Mouse (Mus musculus): ENCODE results near the gene Gm29609. TPM values are rescaled to one million over a fixed set of nuclear protein-coding genes. Genes with fewer than 3 reads are reported as not detected.
A peak's percentile ranks its signal among the peaks of the same experiment; 100 is the strongest.

Gm29609 gene
- polyA plus RNA-seq, 1 experiment from 2014 or later = 0.71 TPM

DNA sequence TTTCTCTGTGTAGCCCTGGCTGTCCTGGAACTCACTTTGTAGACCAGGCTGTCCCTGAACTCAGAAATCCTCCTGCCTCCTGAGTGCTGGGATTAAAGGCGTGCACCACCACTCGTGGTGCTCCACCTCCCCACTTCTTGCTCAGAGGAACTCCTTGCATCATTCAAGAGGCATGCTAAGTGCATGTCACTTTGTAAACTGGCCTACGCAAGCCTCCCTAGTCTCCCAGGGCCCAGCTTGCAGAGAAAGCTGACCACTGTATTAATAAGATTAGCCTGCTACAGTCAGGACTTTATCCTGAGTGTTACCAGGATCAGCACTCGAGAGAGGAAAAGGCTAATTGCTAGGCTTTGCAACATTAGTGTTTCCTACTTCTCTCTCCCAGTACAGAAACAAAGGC, 11.1 kb downstream of the Gm29609 start:
- no peak for ATAC-seq (ENCODE audit: low read depth)
- H3K4me1 ChIP-seq (replicated peaks) = no peaks in the 10 kb centered on the region
- H3K36me3 ChIP-seq = peaks cover 96% of the 10 kb centered on the region
- no peaks in the 10 kb centered on the region for H3K9me3 ChIP-seq
- H3K27ac ChIP-seq (replicated peaks) = no peak overlapping the region
- H3K9ac ChIP-seq = no peak overlapping the region
- H3K4me2 ChIP-seq = no peak overlapping the region
- H3K27me3 ChIP-seq = no peaks in the 10 kb centered on the region
- 92% methylated on average over 4 of the region's 4 CpGs for WGBS
- H3K4me3 ChIP-seq = no peak overlapping the region

DNA sequence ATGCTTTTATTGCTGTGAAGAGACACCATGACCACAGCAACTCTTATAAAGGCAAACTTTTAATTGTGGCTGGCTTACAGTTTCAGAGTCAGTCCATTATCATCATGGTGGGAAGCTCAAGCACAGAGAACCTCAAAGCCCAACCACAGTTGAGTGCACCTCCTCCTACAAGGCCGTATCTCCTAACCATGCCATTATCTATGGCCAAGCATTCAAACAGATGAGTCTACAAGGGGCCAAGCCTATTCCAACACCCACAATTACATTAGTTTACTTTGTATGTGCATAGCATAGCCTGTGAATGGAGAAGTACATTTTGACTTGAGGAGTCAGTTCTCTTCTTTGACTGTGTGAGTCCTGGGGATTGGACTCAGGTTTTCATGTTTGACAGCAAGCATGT, 14.8 kb downstream of the Gm29609 start:
- 95% methylated on average over 1 of the region's 1 CpGs for WGBS
- Histone ChIP-seq H3K4me3 (no peak overlapping the region), H3K4me1 (replicated peaks) (no peaks in the 10 kb centered on the region), H3K27me3 (no peaks in the 10 kb centered on the region), H3K9ac (no peak overlapping the region), H3K9me3 (no peaks in the 10 kb centered on the region), H3K36me3 (peaks cover 97% of the 10 kb centered on the region), H3K4me2 (no peak overlapping the region), H3K27ac (replicated peaks) (no peak overlapping the region)
- no peak for ATAC-seq (ENCODE audit: low read depth)

DNA sequence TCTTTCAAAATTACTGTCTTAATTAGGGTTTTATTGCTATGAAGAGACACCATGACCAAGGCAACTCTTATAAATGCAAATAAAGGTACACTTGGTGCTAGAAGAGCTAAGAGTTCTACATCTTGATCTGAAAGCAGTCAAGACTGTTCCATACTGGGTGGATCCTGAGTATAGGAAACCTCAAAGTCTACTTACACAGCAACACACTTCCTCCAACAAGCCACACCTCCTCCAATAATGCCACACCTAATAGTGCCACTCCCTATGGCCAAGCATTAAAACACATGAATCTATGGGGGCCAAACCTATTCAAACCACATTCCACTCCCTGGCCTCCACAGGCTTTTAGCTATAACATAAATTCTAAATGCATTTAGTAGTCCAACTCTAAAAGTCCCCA, 17.2 kb downstream of the Gm29609 start:
- H3K36me3 ChIP-seq = peaks cover 97% of the 10 kb centered on the region
- H3K9ac ChIP-seq = no peak overlapping the region
- no peak for ATAC-seq (ENCODE audit: low read depth)

DNA sequence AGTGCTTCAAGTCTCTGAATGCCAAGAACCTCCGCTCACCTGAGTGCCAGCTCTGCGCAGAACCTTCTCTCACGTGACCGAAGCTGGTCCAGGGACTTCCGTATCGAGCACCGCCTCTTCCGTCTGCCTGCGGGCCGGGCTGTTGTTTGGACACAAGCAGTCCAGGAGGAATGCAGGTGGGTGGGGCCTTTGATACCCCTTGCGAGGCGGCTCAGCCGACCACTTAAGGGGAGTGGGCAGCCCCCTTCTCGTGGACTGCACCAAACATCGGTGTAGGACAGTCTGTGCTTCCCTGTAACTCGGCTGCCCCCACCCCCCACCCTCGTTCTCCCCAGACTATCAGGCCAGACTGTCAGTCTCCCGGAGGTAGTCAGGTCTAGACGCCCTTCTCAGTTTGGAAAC, 25.6 kb downstream of the Gm29609 start, which contains the start of gene Mpv17:
TSS of gene Mpv17 (minus strand) at position 100 of the 402 bp plus-strand sequence.
- peak within 1 kb of the TSS; percentile 75 for H3K27ac ChIP-seq (replicated peaks)
- peak within 1 kb of the TSS; percentile 67 for H3K4me3 ChIP-seq
- H3K4me2 ChIP-seq = peak within 1 kb of the TSS; percentile 86
- H3K36me3 ChIP-seq = peaks cover 35% of the 10 kb centered on the region
- peaks cover 18% of the 10 kb centered on the region for H3K4me1 ChIP-seq (replicated peaks)
- under 1% methylated on average over 19 of the region's 19 CpGs for WGBS
- H3K27me3 ChIP-seq = no peaks in the 10 kb centered on the region
- ATAC-seq (ENCODE audit: low read depth) = peak; percentile 97
- H3K9me3 ChIP-seq = no peaks in the 10 kb centered on the region
- peak within 1 kb of the TSS; percentile 83 for H3K9ac ChIP-seq

More for the DNA sequence above, 17.2 kb downstream of the Gm29609 start:
- H3K9me3 ChIP-seq = no peaks in the 10 kb centered on the region
- no peak overlapping the region for H3K4me2 ChIP-seq
- H3K4me3 ChIP-seq = no peak overlapping the region
- H3K27ac ChIP-seq (replicated peaks) = no peak overlapping the region
- H3K27me3 ChIP-seq = no peaks in the 10 kb centered on the region
- no peaks in the 10 kb centered on the region for H3K4me1 ChIP-seq (replicated peaks)

DNA sequence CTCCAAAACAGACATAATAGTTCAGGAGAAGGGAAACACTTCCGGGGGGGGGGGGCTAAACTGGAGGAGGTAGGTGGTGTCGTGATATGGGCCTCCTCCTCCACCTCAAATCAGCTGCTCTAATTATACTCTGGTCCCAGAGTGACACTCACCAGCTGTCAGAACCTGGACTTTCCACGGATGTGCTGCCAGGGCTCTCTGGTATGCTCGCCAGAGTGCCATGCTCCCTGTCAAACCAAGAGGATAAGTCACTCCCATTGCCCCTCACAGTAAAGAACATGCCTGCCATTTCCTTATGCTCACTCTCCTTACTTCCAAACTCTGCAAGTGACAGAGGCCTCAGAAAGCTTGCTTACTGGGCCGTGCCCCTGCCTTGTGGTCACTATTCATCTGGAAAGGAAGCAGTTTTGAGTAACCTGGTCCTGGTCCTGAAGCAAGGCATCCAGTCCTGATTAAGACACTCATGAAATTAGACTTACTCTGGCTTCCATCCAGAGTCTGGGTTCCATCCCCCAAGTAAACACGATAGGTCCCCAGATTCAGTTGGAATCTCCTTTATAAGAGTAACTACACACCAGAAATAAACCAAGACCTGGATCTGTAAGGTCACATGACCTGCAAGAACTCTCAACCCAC, 26.1 kb downstream of the Gm29609 start:
- peak; percentile 30; the same call in 1 of the 2 replicates for ATAC-seq (ENCODE audit: low read depth)
- WGBS = 36% methylated on average over 6 of the region's 6 CpGs

DNA sequence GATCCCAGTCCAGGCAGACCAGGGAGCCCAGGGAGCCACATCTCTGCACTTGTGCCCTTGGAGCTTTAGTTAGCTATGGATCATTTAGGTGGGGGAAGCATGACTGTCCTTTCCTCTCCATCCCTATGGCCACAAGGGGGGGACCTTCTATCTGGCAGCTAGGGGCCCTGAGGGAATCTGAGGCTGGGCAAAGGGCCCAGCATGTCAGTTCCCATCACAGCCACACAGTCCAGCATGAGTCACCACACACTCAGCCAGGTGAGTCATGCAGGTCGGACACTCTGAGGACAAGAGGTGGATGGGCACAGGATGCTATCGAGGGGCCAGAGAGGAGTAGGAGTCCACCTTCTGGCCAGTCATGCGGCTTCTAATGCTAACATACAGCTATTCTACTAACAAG, 28.0 kb downstream of the Gm29609 start:
- H3K4me2 ChIP-seq = no peak overlapping the region
- H3K36me3 ChIP-seq = peaks cover 23% of the 10 kb centered on the region
- no peaks in the 10 kb centered on the region for H3K9me3 ChIP-seq
- WGBS = 92% methylated on average over 3 of the region's 3 CpGs
- no peak overlapping the region for H3K27ac ChIP-seq (replicated peaks)
- H3K27me3 ChIP-seq = no peaks in the 10 kb centered on the region
- H3K4me3 ChIP-seq = no peak overlapping the region
- no peak for ATAC-seq (ENCODE audit: low read depth)
- peaks cover 18% of the 10 kb centered on the region for H3K4me1 ChIP-seq (replicated peaks)
- no peak overlapping the region for H3K9ac ChIP-seq

More for the DNA sequence above, 26.1 kb downstream of the Gm29609 start:
- peak overlapping the region; percentile 83 for H3K9ac ChIP-seq
- peaks cover 30% of the 10 kb centered on the region for H3K36me3 ChIP-seq
- H3K4me2 ChIP-seq = peak overlapping the region; percentile 86
- peak overlapping the region; percentile 67 for H3K4me3 ChIP-seq
- peak overlapping the region; percentile 75; the same call in 1 of the 2 replicates for H3K27ac ChIP-seq (replicated peaks)
- H3K4me1 ChIP-seq (replicated peaks) = peaks cover 18% of the 10 kb centered on the region
- H3K9me3 ChIP-seq = no peaks in the 10 kb centered on the region
- no peaks in the 10 kb centered on the region for H3K27me3 ChIP-seq

DNA sequence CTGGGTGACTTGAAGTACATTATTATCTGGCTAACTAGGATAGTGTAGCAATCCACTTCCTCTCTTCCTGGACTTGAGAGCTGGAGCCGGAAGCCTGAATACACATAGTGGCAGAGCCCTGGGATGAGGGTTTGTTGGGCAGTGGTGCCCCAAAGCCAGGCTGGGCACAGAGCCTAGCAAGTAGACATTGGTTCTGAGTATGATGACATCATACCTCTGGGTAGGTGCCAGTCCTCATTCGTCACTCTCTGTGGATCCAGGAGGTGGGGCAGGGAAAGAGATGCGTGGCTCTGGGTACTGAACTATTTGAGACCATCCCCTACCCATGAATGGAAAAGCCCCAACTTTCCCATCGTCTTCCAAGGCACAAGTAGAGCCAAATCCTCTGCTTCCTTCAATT, 29.9 kb downstream of the Gm29609 start:
- Histone ChIP-seq H3K9me3 (no peaks in the 10 kb centered on the region), H3K27ac (replicated peaks) (no peak overlapping the region), H3K4me2 (no peak overlapping the region), H3K27me3 (no peaks in the 10 kb centered on the region), H3K9ac (no peak overlapping the region), H3K4me3 (no peak overlapping the region), H3K36me3 (peaks cover 24% of the 10 kb centered on the region), H3K4me1 (replicated peaks) (peaks cover 14% of the 10 kb centered on the region)
- WGBS = 89% methylated on average over 4 of the region's 4 CpGs
- ATAC-seq (ENCODE audit: low read depth) = no peak

DNA sequence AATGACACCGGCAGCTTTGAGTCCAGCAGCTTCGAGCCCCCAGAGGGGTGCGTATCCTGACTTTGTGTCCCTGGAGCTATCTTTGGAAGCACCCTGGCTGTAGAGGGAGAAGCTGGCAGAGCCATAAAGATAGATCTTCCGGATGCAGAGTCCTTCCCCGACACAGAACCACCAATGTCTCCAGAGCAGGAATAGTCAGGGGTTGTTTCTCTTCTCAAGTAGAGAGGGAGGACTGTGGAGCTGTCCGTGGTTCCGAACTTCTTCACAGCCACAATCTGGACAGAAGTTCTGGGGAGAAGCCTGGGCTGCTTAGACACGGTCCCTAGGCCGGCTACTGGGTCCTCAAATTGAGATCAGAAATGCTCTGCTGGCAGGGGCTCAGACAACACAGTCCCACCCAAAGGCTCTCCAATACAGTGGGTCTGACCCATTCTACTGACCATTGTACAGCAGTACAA, 40.7 kb downstream of the Gm29609 start:
- H3K36me3 ChIP-seq = peaks cover 18% of the 10 kb centered on the region
- no peak overlapping the region for H3K27ac ChIP-seq (replicated peaks)
- H3K9me3 ChIP-seq = no peaks in the 10 kb centered on the region
- peaks cover 65% of the 10 kb centered on the region for H3K27me3 ChIP-seq
- ATAC-seq (ENCODE audit: low read depth) = peak; percentile 66; the same call in 1 of the 2 replicates
- peaks cover 24% of the 10 kb centered on the region for H3K4me1 ChIP-seq (replicated peaks)
- H3K4me2 ChIP-seq = peak overlapping the region; percentile 53
- H3K9ac ChIP-seq = no peak overlapping the region
- H3K4me3 ChIP-seq = peak overlapping the region; percentile 30
- WGBS = 14% methylated on average over 9 of the region's 9 CpGs

DNA sequence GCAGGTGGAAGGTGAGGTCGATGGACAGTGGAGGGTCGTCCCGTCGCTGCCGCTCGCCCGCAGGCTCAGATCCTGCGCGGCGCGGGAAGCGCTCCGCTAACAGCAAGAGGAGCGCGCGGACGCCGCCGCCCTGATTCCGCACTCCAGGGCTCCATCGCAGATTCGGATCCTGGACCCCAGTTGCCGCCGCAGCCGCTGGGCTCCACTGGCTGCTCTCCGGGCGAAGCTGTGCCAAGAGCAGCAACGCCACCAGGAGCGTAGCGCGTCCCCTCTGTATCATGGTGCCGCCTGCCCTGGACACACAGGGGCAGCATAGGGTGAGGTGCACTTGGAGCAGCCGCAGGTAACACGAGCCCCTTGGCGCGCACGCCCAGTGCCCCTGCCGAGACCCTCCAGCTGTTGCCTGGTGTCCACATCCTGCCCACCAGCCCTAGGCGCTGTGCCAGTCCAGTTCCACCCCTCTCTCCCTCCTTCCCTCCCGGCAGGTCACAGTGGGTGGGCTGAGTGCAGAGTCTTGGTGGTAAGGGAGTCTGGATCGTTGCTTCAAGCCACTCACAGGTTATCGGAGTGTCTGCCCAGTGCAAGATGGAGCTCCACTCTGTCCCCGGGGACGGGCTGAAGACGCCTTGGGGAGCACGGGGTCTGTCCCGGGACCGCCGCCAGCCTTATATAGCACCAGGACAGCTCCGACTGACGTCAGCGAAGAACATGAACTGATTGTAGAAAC, 41.3 kb downstream of the Gm29609 start, which contains the start of gene Ucn:
TSS of gene Ucn (minus strand) at position 589 of the 727 bp plus-strand sequence.
- Histone ChIP-seq H3K4me2 (peak within 1 kb of the TSS; percentile 53), H3K27ac (replicated peaks) (no peak within 1 kb of the TSS), H3K4me3 (peak within 1 kb of the TSS; percentile 30), H3K9ac (peak within 1 kb of the TSS; percentile 41; the same call in 1 of the 2 replicates), H3K9me3 (no peaks in the 10 kb centered on the region), H3K36me3 (peaks cover 14% of the 10 kb centered on the region), H3K4me1 (replicated peaks) (peaks cover 24% of the 10 kb centered on the region), H3K27me3 (peaks cover 71% of the 10 kb centered on the region)
- 1% methylated on average over 52 of the region's 52 CpGs for WGBS
- no peak for ATAC-seq (ENCODE audit: low read depth)

DNA sequence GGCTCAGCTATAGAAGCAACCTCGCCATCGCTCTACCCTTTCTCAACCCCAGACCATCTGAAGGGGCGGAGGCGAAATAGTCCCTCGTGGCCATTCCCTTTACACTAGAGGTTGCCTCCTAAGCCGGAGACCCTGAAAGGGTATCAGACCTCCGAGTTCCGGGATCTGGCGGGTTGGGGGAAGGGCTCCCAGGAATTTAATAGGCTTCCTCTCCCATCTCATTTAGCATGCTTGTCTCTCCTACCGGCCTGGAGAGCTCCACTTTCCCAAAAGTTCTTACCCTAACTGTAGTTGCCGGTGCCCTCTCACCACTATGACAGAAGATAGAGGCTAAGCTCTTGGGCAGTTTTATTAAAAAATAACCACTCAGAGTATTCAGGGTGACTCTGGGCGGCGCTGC, 42.1 kb downstream of the Gm29609 start:
- no peak overlapping the region for H3K27ac ChIP-seq (replicated peaks)
- ATAC-seq (ENCODE audit: low read depth) = no peak
- H3K9me3 ChIP-seq = no peaks in the 10 kb centered on the region
- peaks cover 24% of the 10 kb centered on the region for H3K4me1 ChIP-seq (replicated peaks)
- 1% methylated on average over 13 of the region's 13 CpGs for WGBS
- peaks cover 75% of the 10 kb centered on the region for H3K27me3 ChIP-seq
- H3K36me3 ChIP-seq = peaks cover 11% of the 10 kb centered on the region
- peak overlapping the region; percentile 30 for H3K4me3 ChIP-seq
- H3K9ac ChIP-seq = 0 out of 2 replicates have a peak overlapping the region, but pooled peaks have one; percentile 41
- peak overlapping the region; percentile 53 for H3K4me2 ChIP-seq

DNA sequence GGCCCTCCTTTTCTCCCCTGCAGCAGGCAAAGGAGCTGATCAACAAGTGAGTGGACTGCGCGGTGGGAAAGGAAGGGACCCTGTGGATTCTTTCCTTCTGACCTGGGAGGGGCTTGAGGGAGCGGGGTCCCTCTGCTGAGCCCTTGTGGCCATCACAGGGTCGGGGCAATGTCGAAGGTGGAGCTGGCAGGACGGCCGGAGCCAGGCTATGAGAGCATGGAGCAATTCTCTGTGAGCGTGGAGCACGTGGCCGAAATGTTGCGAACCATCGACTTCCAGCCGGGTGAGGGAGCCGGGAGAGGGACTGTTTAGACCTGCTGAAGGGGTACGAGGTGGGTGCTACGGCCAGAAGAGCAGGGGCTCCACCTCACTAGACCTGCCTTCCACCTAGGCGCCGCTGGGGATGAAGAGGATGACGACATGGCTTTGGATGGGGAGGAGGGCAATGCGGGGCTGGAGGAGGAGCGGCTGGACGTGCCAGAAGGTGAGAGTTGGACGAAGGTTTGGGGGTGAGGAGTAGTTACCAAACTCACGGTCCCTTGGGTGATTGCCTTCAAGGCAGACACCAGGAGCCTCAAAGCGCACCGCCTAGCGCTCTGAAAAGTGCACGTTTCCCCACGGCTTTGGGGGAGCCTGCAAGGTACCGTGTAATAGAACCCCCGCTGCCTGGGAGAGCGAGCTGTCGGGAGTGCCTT, 42.8 kb downstream of the Gm29609 start:
- Histone ChIP-seq H3K9me3 (no peaks in the 10 kb centered on the region), H3K4me1 (replicated peaks) (peaks cover 24% of the 10 kb centered on the region), H3K27me3 (peaks cover 82% of the 10 kb centered on the region), H3K4me3 (peak overlapping the region; percentile 30), H3K27ac (replicated peaks) (no peak overlapping the region), H3K9ac (no peak overlapping the region), H3K36me3 (peaks cover 9% of the 10 kb centered on the region), H3K4me2 (peak overlapping the region; percentile 53)
- under 1% methylated on average over 33 of the region's 33 CpGs for WGBS
- no peak for ATAC-seq (ENCODE audit: low read depth)

DNA sequence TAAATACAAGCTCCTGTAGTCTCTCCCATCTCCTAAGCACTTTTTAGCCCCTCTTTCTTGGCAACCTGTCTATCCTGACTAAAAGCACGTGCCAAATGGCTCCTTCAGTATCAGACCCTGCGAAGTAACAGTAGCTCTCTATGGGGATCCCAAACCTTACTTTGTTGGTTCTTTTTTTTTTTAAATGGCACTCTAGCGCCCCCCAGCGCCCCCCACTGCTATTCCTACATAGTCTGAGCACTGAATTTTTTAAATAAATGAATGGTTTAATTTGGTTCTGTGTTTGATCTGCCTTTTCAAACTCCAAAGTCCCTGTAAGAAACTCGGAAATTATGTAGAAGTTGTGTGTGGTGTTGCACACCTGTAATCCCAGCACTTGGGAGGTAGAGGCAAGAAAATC, 53.7 kb downstream of the Gm29609 start:
- H3K4me1 ChIP-seq (replicated peaks) = no peaks in the 10 kb centered on the region
- H3K36me3 ChIP-seq = no peaks in the 10 kb centered on the region
- no peak overlapping the region for H3K4me3 ChIP-seq
- H3K9me3 ChIP-seq = no peaks in the 10 kb centered on the region
- no peak overlapping the region for H3K27ac ChIP-seq (replicated peaks)
- WGBS = 41% methylated on average over 5 of the region's 5 CpGs
- peaks cover 3% of the 10 kb centered on the region; the same call in 1 of the 2 replicates for H3K27me3 ChIP-seq
- no peak overlapping the region for H3K4me2 ChIP-seq
- ATAC-seq (ENCODE audit: low read depth) = no peak
- H3K9ac ChIP-seq = no peak overlapping the region
